Mouse (Mus musculus) CH12.LX (cell line): ENCODE measurements around the gene Med8.

ENCODE experiments used
- CTCF ChIP-seq, 2 experiments: IDR thresholded peaks in 1 of 2; conservative IDR thresholded peaks in 1 of 2; 2 replicates each; pipeline ENCODE4 v1.5.1; 2011 to 2012; ENCODE audit warnings: low read depth in 2 of 2, low read length in 2 of 2, improper control_type of control experiment in 1 of 2, inconsistent platforms in 1 of 2, mild to moderate bottlenecking in 1 of 2, moderate library complexity in 1 of 2
- EP300 ChIP-seq: IDR thresholded peaks from 2 replicates; pipeline ENCODE4 v1.6.1; 2011; ENCODE audit warnings: low read length, improper control_type of control experiment
- GABPA ChIP-seq: IDR thresholded peaks from 2 replicates; pipeline ENCODE4 v1.6.1; 2012; ENCODE audit warnings: low read depth, low read length, improper control_type of control experiment, inconsistent platforms; ENCODE audit not compliant: insufficient replicate concordance
- KAT2A ChIP-seq: IDR thresholded peaks from 2 replicates; pipeline ENCODE4 v1.6.1; 2012; ENCODE audit warnings: low read length, improper control_type of control experiment, inconsistent platforms; ENCODE audit not compliant: insufficient replicate concordance
- MAFK ChIP-seq: IDR thresholded peaks from 2 replicates; pipeline ENCODE4 v1.6.1; 2011; ENCODE audit warnings: low read length, improper control_type of control experiment; ENCODE audit not compliant: insufficient replicate concordance
- POLR2A ChIP-seq: IDR thresholded peaks from 2 replicates; pipeline ENCODE4 v1.6.1; 2011; ENCODE audit warnings: low read depth, mild to moderate bottlenecking, improper control_type of control experiment, low read length

DNA sequence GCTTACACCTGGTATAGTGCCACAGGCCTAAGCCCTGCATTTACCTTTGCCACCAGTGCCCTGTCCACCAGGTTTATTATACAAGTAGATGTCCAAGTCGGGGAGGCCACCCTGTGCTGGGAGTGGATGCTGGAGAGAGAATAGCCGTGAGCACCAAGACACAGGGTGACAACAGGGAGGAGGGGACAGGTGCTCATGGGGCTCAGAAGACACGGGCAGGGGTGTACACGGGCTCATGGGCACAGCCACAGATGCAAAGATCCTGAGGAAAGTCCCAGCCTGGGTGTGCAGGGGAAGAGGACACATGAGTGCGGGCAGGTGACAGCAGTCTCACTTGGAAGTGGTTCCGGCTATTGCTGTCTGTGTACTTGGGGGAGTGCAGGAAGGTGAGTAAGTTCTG is 33.1 kb upstream of the Med8 start:
- no peak for TF ChIP-seq CTCF (conservative IDR thresholded peaks at IDR 0.05 in 1 of 2, IDR thresholded peaks at IDR 0.05 in 1 of 2; ENCODE audit: low read depth in 2 of 2, low read length in 2 of 2)
- TF ChIP-seq MAFK: no peak
- TF ChIP-seq KAT2A: no peak
- TF ChIP-seq EP300: no peak
- no peak for TF ChIP-seq POLR2A
- no peak for TF ChIP-seq GABPA
